Mouse (Mus musculus) right cerebral cortex, postnatal 36 days (tissue): ENCODE results near the gene Ncaph.
A peak's percentile ranks its signal among the peaks of the same experiment; 100 is the strongest.
"Not testable (repeated sequence)": the region's sequence is repeated elsewhere in the genome, so short reads cannot be mapped to it uniquely, and the experiment has no call there.

Experiments used
- DNase-seq, 2 experiments: peaks; one replicate each; pipeline ENCODE4 v3.0.0; 2022; ENCODE audit warnings: low spot score in 2 of 2, mixed read lengths in 1 of 2

The Ncaph gene

GRCm38 (mm10) chr2:127086235-127086634 lies 47.5 kb downstream of the Ncaph start:
- DNase-seq: no peak

- no peak for DNase-seq
Observed at GRCm38 (mm10) chr2:127080591-127081218, 53.0 kb downstream of the Ncaph start.

- DNase-seq: no peak
Observed at GRCm38 (mm10) chr2:127079881-127080590, 53.7 kb downstream of the Ncaph start.

- DNase-seq: not testable (repeated sequence)
Observed at GRCm38 (mm10) chr2:127079066-127079465, 54.7 kb downstream of the Ncaph start.

GRCm38 (mm10) chr2:127077611-127078010 lies 56.1 kb downstream of the Ncaph start:
- DNase-seq: no peak

- no peak for DNase-seq
Observed at GRCm38 (mm10) chr2:127074116-127074515, 59.6 kb downstream of the Ncaph start.

GRCm38 (mm10) chr2:127070879-127071278 lies 62.9 kb downstream of the Ncaph start:
- no peak for DNase-seq

- peak; percentile 78 to 87 for DNase-seq
Observed at GRCm38 (mm10) chr2:127070435-127070841, 63.3 kb downstream of the Ncaph start, which contains the start of gene Blvra. Blvra (plus strand) TSS chr2:127070665.

- DNase-seq: no peak
Observed at GRCm38 (mm10) chr2:127069781-127070434, 63.8 kb downstream of the Ncaph start.

- no peak for DNase-seq
Observed at GRCm38 (mm10) chr2:127068806-127069205, 64.9 kb downstream of the Ncaph start.

- no peak for DNase-seq
Observed at GRCm38 (mm10) chr2:127061471-127061870, 72.3 kb downstream of the Ncaph start.
